In the genomic region with DNA sequence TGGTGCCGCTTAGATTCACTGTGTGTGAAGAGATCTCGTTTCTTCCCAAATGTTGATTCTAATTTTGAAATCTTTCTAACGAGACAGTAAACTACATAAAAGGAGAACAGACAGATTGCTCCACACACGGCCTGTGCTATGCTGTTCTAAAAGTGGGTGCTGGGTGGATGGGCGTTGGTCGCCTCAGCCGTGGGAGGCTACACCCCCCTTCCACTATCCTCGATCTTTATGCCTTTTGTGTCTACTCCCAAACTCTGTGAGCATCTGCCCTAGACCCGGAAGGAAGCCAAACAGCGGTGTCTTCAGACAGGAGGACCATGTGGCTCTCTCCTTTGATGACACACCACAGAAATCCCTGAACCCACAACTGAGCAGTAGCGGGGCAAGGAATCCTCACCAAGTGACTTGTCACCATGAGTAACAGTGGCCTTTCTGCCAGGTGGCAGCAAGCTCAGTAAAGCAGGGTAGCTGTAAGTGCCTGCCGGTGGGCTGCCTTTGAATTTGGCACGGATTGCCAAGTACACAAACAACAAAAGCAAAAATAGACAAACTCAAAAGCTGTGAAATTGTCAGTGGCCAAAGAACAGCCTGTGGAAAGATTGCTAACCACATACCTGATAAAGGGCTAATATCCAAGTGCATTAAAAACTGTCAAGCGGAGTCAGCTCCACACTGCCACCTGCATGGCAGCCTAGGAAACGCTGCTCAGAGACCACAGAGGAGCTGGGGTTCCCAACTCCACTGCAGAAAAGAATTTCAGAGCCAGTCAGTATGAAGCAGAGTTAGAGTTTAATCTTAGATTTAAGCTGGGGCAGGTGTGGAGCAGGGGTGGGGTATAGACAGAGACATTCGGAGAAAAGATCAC, we compare ENCODE assay signal across 8 mouse cellular contexts. TPM values are rescaled to one million over a fixed set of nuclear protein-coding genes. Genes with fewer than 3 reads are reported as not detected.
DNase-seq lines count a peak whose midpoint lies in the region; ATAC-seq and TF ChIP-seq lines count a peak whose summit lies in the region.
"Had no signal": no experiment of that assay in that cellular context is flagged by ENCODE, and none has a peak within 500 bp of the region (broad histone marks: within the 10 kb centered on the region; RNA-seq: fewer than 3 reads in every experiment).

No protein-coding gene starts in this region.

- no peaks in the 10 kb centered on the region for H3K27me3 ChIP-seq in forebrain, embryonic 14.5 days (replicated peaks; ENCODE audit: control insufficient read depth, insufficient read depth, low read length)
- no peaks in the 10 kb centered on the region for H3K27me3 ChIP-seq in kidney, postnatal 0 days (ENCODE audit: insufficient read depth, low read length)
- 0 out of 2 replicates have a peak, but pooled peaks cover 3% of the 10 kb centered on the region for H3K27me3 ChIP-seq in lung, embryonic 14.5 days (ENCODE audit: insufficient read depth, low read length)

- H3K9me3 ChIP-seq in forebrain, embryonic 14.5 days (replicated peaks; ENCODE audit: control insufficient read depth, low read length) = no peaks in the 10 kb centered on the region
- no peaks in the 10 kb centered on the region for H3K9me3 ChIP-seq in kidney, postnatal 0 days (replicated peaks; ENCODE audit: low read length)
- no peaks in the 10 kb centered on the region for H3K9me3 ChIP-seq in lung, embryonic 14.5 days (ENCODE audit: low read depth, low read length)
- H3K9me3 ChIP-seq: neural tube, embryonic 13.5 days had no signal

- no peak overlapping the region for H3K27ac ChIP-seq in bone marrow macrophage, adult 2 months (ENCODE audit: insufficient read depth, low read depth, low read length)
- H3K27ac ChIP-seq in forebrain, embryonic 14.5 days (ENCODE audit: low read depth, low read length) = no peak overlapping the region
- no peak overlapping the region for H3K27ac ChIP-seq in kidney, postnatal 0 days
- H3K27ac ChIP-seq in lung, embryonic 14.5 days (ENCODE audit: low read depth) = no peak overlapping the region
- H3K27ac ChIP-seq: neural tube, embryonic 13.5 days had no signal

- H3K36me3 ChIP-seq in forebrain, embryonic 14.5 days (ENCODE audit: control insufficient read depth, insufficient read depth, low read length) = no peaks in the 10 kb centered on the region
- no peaks in the 10 kb centered on the region for H3K36me3 ChIP-seq in kidney, postnatal 0 days (ENCODE audit: insufficient read depth, low read length)
- no peaks in the 10 kb centered on the region for H3K36me3 ChIP-seq in lung, embryonic 14.5 days (ENCODE audit: insufficient read depth)
- H3K36me3 ChIP-seq: neural tube, embryonic 13.5 days had no signal

- peaks cover 5% of the 10 kb centered on the region for H3K4me1 ChIP-seq in bone marrow macrophage, adult 2 months (ENCODE audit: control insufficient read depth, insufficient read depth, low read length)
- no peaks in the 10 kb centered on the region for H3K4me1 ChIP-seq in forebrain, embryonic 14.5 days (ENCODE audit: control insufficient read depth, insufficient read depth, low read length)
- H3K4me1 ChIP-seq in kidney, postnatal 0 days (replicated peaks; ENCODE audit: insufficient read depth, low read length) = peaks cover 4% of the 10 kb centered on the region; the same call in 1 of the 2 replicates
- peaks cover 4% of the 10 kb centered on the region; the same call in 1 of the 2 replicates for H3K4me1 ChIP-seq in lung, embryonic 14.5 days (ENCODE audit: insufficient read depth)

- no peak overlapping the region for H3K4me2 ChIP-seq in forebrain, embryonic 14.5 days (ENCODE audit: low read length)
- no peak overlapping the region for H3K4me2 ChIP-seq in kidney, postnatal 0 days (ENCODE audit: low read length)
- no peak overlapping the region for H3K4me2 ChIP-seq in lung, embryonic 14.5 days
- H3K4me2 ChIP-seq: neural tube, embryonic 13.5 days had no signal

- H3K9ac ChIP-seq in forebrain, embryonic 14.5 days (ENCODE audit: low read length) = 0 out of 2 replicates have a peak overlapping the region, but pooled peaks have one; percentile 13
- H3K9ac ChIP-seq in kidney, postnatal 0 days (ENCODE audit: low read depth, low read length) = no peak overlapping the region
- H3K9ac ChIP-seq in lung, embryonic 14.5 days = no peak overlapping the region
- H3K9ac ChIP-seq: neural tube, embryonic 13.5 days had no signal

- WGBS in forebrain, embryonic 14.5 days = 61% methylated on average over 16 of the region's 16 CpGs
- 60% methylated on average over 16 of the region's 16 CpGs for WGBS in kidney, postnatal 0 days
- 61% methylated on average over 16 of the region's 16 CpGs for WGBS in lung, embryonic 14.5 days

- H3K4me3 ChIP-seq in bone marrow macrophage, adult 2 months (ENCODE audit: insufficient read depth, low read length) = no peak overlapping the region
- no peak overlapping the region for H3K4me3 ChIP-seq in forebrain, embryonic 14.5 days (ENCODE audit: low read depth, low read length)
- no peak overlapping the region for H3K4me3 ChIP-seq in kidney, postnatal 0 days (replicated peaks; ENCODE audit: low read depth, low read length)
- no peak overlapping the region for H3K4me3 ChIP-seq in lung, embryonic 14.5 days (ENCODE audit: low read depth, low read length)
- H3K4me3 ChIP-seq: neural tube, embryonic 13.5 days had no signal

- DNase-seq in thymus, postnatal 4 days = peak; percentile 52
- no peak for DNase-seq in thymus, adult 18-20 months
- DNase-seq in forebrain, embryonic 14.5 days (ENCODE audit: low spot score) = peak; percentile 75
- DNase-seq in kidney, postnatal 0 days (ENCODE audit: low spot score) = peak; percentile 80
- peak; percentile 88 for DNase-seq in lung, embryonic 14.5 days
- DNase-seq in right cerebral cortex, postnatal 4 days = peak; percentile 74

- ATAC-seq in forebrain, embryonic 14.5 days = no peak
- ATAC-seq in kidney, postnatal 0 days (replicated peaks; ENCODE audit: low FRiP score, low read depth) = no peak
- peak; percentile 35; the same call in 1 of the 2 replicates for ATAC-seq in lung, embryonic 14.5 days (ENCODE audit: insufficient read depth)

- no peak for TF ChIP-seq POLR2A in bone marrow macrophage, adult 2 months (IDR thresholded peaks at IDR 0.05; ENCODE audit: borderline replicate concordance, low read depth, low read length)

- peak; percentile 69; the same call in 1 of the 2 replicates for TF ChIP-seq CTCF in bone marrow macrophage, adult 2 months (IDR thresholded peaks at IDR 0.05; ENCODE audit: low read depth, low read length)
- TF ChIP-seq CTCF in kidney, postnatal 0 days (IDR thresholded peaks at IDR 0.05; ENCODE audit: low read depth) = peak; percentile 83
- TF ChIP-seq CTCF in lung, embryonic 14.5 days (IDR thresholded peaks at IDR 0.05; ENCODE audit: low read depth) = peak; percentile 87

RNA-seq across cellular contexts. Expression of gene Rab4a, which starts 37.1 kb away (rescaled TPM):
- polyA plus RNA-seq in bone marrow macrophage, adult 2 months (2012; ENCODE audit: insufficient read depth, insufficient read length, missing spikeins) = 1.2 and 1.7 TPM in 2 replicates
- polyA plus RNA-seq in forebrain, embryonic 14.5 days (2014; fragmentation: Nextera tagmentation; extraction: Ambion mirVana) = 68.2 and 74.5 TPM in 2 replicates
- 58.2 and 62.3 TPM in 2 replicates for polyA plus RNA-seq in kidney, postnatal 0 days (2015; fragmentation: Nextera tagmentation; extraction: Ambion mirVana)
- polyA plus RNA-seq in lung, embryonic 14.5 days (2014; fragmentation: Nextera tagmentation; extraction: Ambion mirVana) = 30.1 and 32.1 TPM in 2 replicates

Comparison
In these comparisons a context has a peak if more than half of its experiments do, and no peak if none do; other contexts are left out.
1. DNase-seq: peak in thymus, postnatal 4 days (single experiment), forebrain, embryonic 14.5 days (single experiment), kidney, postnatal 0 days (single experiment), lung, embryonic 14.5 days (single experiment) and right cerebral cortex, postnatal 4 days (single experiment); none in thymus, adult 18-20 months (0 of 2).
2. RNA of gene Rab4a, which starts 37.1 kb away (polyA plus RNA-seq): 68.2 to 74.5 TPM in forebrain, embryonic 14.5 days, 58.2 to 62.3 TPM in kidney, postnatal 0 days and 30.1 to 32.1 TPM in lung, embryonic 14.5 days; 1.2 to 1.7 TPM in bone marrow macrophage, adult 2 months; every median in the first group is over 10 times any median in the second.
3. Peak in every context shown above with its lines, with median percentiles within 50 percentile points of each other: CTCF ChIP-seq.